Mouse (Mus musculus) embryonic facial prominence, embryonic 14.5 days (tissue): ENCODE measurements around the gene Lyplal1. TPM values are rescaled to one million over a fixed set of nuclear protein-coding genes. Genes with fewer than 3 reads are reported as not detected.

Source experiments
- ATAC-seq: fragments of 200-750 bp; cut with Nextera tagmentation; 2 replicates; pipeline ENCODE4 v1.8.0; 2017; ENCODE audit warnings: low read depth, moderate number of reproducible peaks, moderate TSS enrichment
- DNase-seq: peaks from one replicate; pipeline ENCODE4 v3.0.0-alpha.2; 2015; ENCODE audit warnings: low spot score
- H3K27ac ChIP-seq: fragments of 300-500 bp; sonication (generic); replicated peaks from 2 replicates; pipeline ENCODE4 v1.5.1; 2014; ENCODE audit warnings: low read depth, mild to moderate bottlenecking, low read length, moderate library complexity
- H3K27me3 ChIP-seq: fragments of 300-500 bp; sonication (generic); replicated peaks from 2 replicates; pipeline ENCODE4 v1.6.1; 2014; ENCODE audit warnings: low read length; ENCODE audit not compliant: control insufficient read depth, insufficient read depth
- H3K36me3 ChIP-seq: fragments of 300-500 bp; sonication (generic); 2 replicates; pipeline ENCODE4 v1.6.1; 2014; ENCODE audit warnings: low read length, mixed read lengths; ENCODE audit not compliant: control insufficient read depth, insufficient read depth
- H3K4me1 ChIP-seq: fragments of 300-500 bp; sonication (generic); 2 replicates; pipeline ENCODE4 v1.6.1; 2014; ENCODE audit warnings: antibody characterized with exemption, low read length; ENCODE audit not compliant: control insufficient read depth, insufficient read depth
- H3K4me2 ChIP-seq: fragments of 300-500 bp; sonication (generic); 2 replicates; pipeline ENCODE4 v1.6.1; 2014; ENCODE audit warnings: low read depth, mild to moderate bottlenecking, low read length, moderate library complexity, mixed read lengths
- H3K4me3 ChIP-seq: fragments of 300-500 bp; sonication (generic); 2 replicates; pipeline ENCODE4 v1.5.1; 2014; ENCODE audit warnings: low read depth, mild to moderate bottlenecking, low read length
- H3K9ac ChIP-seq: fragments of 300-500 bp; sonication (generic); 2 replicates; pipeline ENCODE4 v1.6.1; 2014; ENCODE audit warnings: low read depth, mild to moderate bottlenecking, low read length, moderate library complexity, mixed read lengths
- H3K9me3 ChIP-seq: fragments of 300-500 bp; sonication (generic); 2 replicates; pipeline ENCODE4 v1.6.1; 2016; ENCODE audit warnings: low read length; ENCODE audit not compliant: control insufficient read depth
- WGBS: fragments of 180-500 bp; shearing (Covaris S2); extraction: QIAGEN DNeasy Blood & Tissue Kit; methylation state at CpG from one replicate; pipeline ENCODE4 v1.1.7; 2014; 5-methylcytosine and 5-hydroxymethylcytosine counted together
- polyA plus RNA-seq: library from polyadenylated mRNA; unstranded; fragments of >200 nt; fragmentation: Nextera tagmentation; extraction: Ambion mirVana; gene quantifications from 2 replicates; pipeline ENCODE4 v1.2.1, GENCODE M21; 2014

Lyplal1 gene
- 17.6 and 19.2 TPM in 2 replicates for polyA plus RNA-seq

GRCm38 (mm10) chr1:186116701-186117488 is at the start of gene Lyplal1:
Gene Lyplal1, minus strand, starts transcription at chr1:186117310.
- peak within 1 kb of the TSS; percentile 79 for H3K9ac ChIP-seq
- H3K9me3 ChIP-seq, result no peaks in the 10 kb centered on the region
- DNase-seq (peak; percentile 96), ATAC-seq (peak; percentile 95)
- 3% methylated on average over 35 of the region's 44 CpGs for WGBS
- peak within 1 kb of the TSS; percentile 85 for H3K4me2 ChIP-seq
- H3K27ac ChIP-seq, result peak within 1 kb of the TSS; percentile 76; the same call in 1 of the 2 replicates
- no peaks in the 10 kb centered on the region for H3K36me3 ChIP-seq
- peak within 1 kb of the TSS; percentile 74 for H3K4me3 ChIP-seq
- peaks cover 9% of the 10 kb centered on the region for H3K4me1 ChIP-seq
- H3K27me3 ChIP-seq, result no peaks in the 10 kb centered on the region

DNA sequence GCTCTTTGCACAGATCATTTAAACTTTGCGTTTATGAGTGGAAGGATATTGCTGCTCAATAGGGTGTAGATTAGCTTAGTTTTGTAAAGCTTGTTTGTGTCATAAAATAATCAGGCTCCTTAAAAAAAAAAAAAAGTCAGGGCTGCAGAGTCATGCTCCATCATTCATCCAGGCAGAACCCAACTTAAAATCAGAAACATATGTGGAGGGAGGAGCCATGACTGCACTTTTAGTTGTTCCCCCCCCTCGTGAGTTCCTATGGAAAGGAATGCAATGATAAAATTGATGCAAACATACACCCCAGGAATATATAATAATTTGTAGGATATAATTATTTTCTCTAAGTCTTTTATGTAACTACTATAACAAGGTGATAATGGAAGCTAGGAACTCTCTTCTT is 46.5 kb upstream of the Lyplal1 start:
- no peak overlapping the region for H3K27ac ChIP-seq
- no peak overlapping the region for H3K4me3 ChIP-seq
- no peak overlapping the region for H3K9ac ChIP-seq
- peak; percentile 56 for DNase-seq
- no peak overlapping the region for H3K4me2 ChIP-seq
- H3K9me3 ChIP-seq, result no peaks in the 10 kb centered on the region
- no peak for ATAC-seq
- H3K36me3 ChIP-seq, result no peaks in the 10 kb centered on the region
- no peaks in the 10 kb centered on the region for H3K27me3 ChIP-seq
- peaks cover 5% of the 10 kb centered on the region; the same call in 1 of the 2 replicates for H3K4me1 ChIP-seq
- WGBS, result 22% methylated on average over 2 of the region's 2 CpGs

GRCm38 (mm10) chr1:186163206-186163605 is 46.1 kb upstream of the Lyplal1 start:
- H3K27ac ChIP-seq, result no peak overlapping the region

DNA sequence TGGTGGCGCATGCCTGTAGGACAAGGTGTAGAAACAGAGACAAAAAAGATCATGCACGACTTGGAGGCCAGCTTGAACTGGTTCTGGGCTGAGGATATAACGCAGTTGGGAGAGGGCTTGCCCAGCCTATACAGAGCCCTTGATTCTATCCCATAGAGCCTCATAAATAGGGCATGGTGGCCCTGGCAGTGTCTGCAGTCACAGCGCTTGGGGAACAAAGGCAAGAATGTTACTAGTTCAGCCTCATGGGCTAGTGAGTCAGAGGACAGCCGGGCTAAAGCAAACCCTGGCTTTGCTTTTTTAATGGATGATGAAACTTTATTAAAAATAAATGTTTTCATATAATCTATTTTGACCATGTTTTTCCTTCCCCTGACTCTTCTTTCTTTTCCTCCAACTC is 33.3 kb upstream of the Lyplal1 start:
- Histone ChIP-seq H3K9ac (no peak overlapping the region), H3K36me3 (no peaks in the 10 kb centered on the region), H3K4me1 (peaks cover 5% of the 10 kb centered on the region; the same call in 1 of the 2 replicates), H3K4me3 (no peak overlapping the region), H3K4me2 (no peak overlapping the region), H3K9me3 (no peaks in the 10 kb centered on the region), H3K27me3 (no peaks in the 10 kb centered on the region), H3K27ac (no peak overlapping the region)
- ATAC-seq (no peak), DNase-seq (no peak)
- 85% methylated on average over 5 of the region's 5 CpGs for WGBS

More at GRCm38 (mm10) chr1:186163206-186163605, 46.1 kb upstream of the Lyplal1 start:
- Histone ChIP-seq H3K36me3 (no peaks in the 10 kb centered on the region), H3K4me2 (no peak overlapping the region), H3K4me3 (no peak overlapping the region), H3K4me1 (peaks cover 5% of the 10 kb centered on the region; the same call in 1 of the 2 replicates), H3K9me3 (no peaks in the 10 kb centered on the region), H3K9ac (no peak overlapping the region), H3K27me3 (no peaks in the 10 kb centered on the region)
- ATAC-seq (no peak), DNase-seq (peak; percentile 74)
- WGBS, result 46% methylated on average over 12 of the region's 12 CpGs

- Histone ChIP-seq H3K27ac (0 out of 2 replicates have a peak overlapping the region, but pooled peaks have one; percentile 24), H3K4me1 (peaks cover 6% of the 10 kb centered on the region), H3K36me3 (no peaks in the 10 kb centered on the region), H3K27me3 (no peaks in the 10 kb centered on the region), H3K9me3 (no peaks in the 10 kb centered on the region), H3K9ac (no peak overlapping the region), H3K4me2 (peak overlapping the region; percentile 39), H3K4me3 (no peak overlapping the region)
- ATAC-seq (peak; percentile 87; the same call in 1 of the 2 replicates), DNase-seq (peak; percentile 87)
- 26% methylated on average over 6 of the region's 6 CpGs for WGBS
Measured at GRCm38 (mm10) chr1:186145444-186145843, 28.3 kb upstream of the Lyplal1 start.

GRCm38 (mm10) chr1:186140191-186140590 is 23.1 kb upstream of the Lyplal1 start:
- no peak overlapping the region for H3K9ac ChIP-seq
- WGBS, result 58% methylated on average over 2 of the region's 2 CpGs
- H3K36me3 ChIP-seq, result no peaks in the 10 kb centered on the region
- ATAC-seq (no peak), DNase-seq (no peak)
- H3K27ac ChIP-seq, result no peak overlapping the region
- no peak overlapping the region for H3K4me2 ChIP-seq
- H3K9me3 ChIP-seq, result no peaks in the 10 kb centered on the region
- H3K4me1 ChIP-seq, result peaks cover 11% of the 10 kb centered on the region; the same call in 1 of the 2 replicates
- H3K27me3 ChIP-seq, result no peaks in the 10 kb centered on the region
- no peak overlapping the region for H3K4me3 ChIP-seq

GRCm38 (mm10) chr1:186137873-186138272 is 20.8 kb upstream of the Lyplal1 start:
- Histone ChIP-seq H3K4me1 (peaks cover 11% of the 10 kb centered on the region; the same call in 1 of the 2 replicates), H3K9ac (no peak overlapping the region), H3K4me3 (no peak overlapping the region), H3K27me3 (no peaks in the 10 kb centered on the region), H3K36me3 (no peaks in the 10 kb centered on the region), H3K9me3 (no peaks in the 10 kb centered on the region), H3K27ac (no peak overlapping the region), H3K4me2 (no peak overlapping the region)
- peak; percentile 42 for DNase-seq
- 60% methylated on average over 12 of the region's 12 CpGs for WGBS
- no peak for ATAC-seq

- H3K9ac ChIP-seq, result no peak overlapping the region
- no peak overlapping the region for H3K4me3 ChIP-seq
- no peaks in the 10 kb centered on the region for H3K36me3 ChIP-seq
- no peaks in the 10 kb centered on the region for H3K9me3 ChIP-seq
- H3K27ac ChIP-seq, result no peak overlapping the region; the same call in 1 of the 2 replicates
- H3K4me1 ChIP-seq, result peaks cover 11% of the 10 kb centered on the region; the same call in 1 of the 2 replicates
- no peaks in the 10 kb centered on the region for H3K27me3 ChIP-seq
- DNase-seq (peak; percentile 33), ATAC-seq (no peak; the same call in 1 of the 2 replicates)
- H3K4me2 ChIP-seq, result no peak overlapping the region
- 59% methylated on average over 6 of the region's 6 CpGs for WGBS
Measured at GRCm38 (mm10) chr1:186136636-186137380, 19.7 kb upstream of the Lyplal1 start.
